Mouse (Mus musculus): Measurements from ENCODE around the gene Axin2. TPM values are rescaled to one million over a fixed set of nuclear protein-coding genes. Genes with fewer than 3 reads are reported as not detected.

The Axin2 gene
- polyA plus RNA-seq, 1 experiment from 2014 or later, result 2.7 TPM

GRCm38 (mm10) chr11:108987226-108987625 lies 67.1 kb downstream of the Axin2 start:
- Histone ChIP-seq H3K27me3 (ENCODE audit: control insufficient read depth, insufficient read depth, low read length) (no peaks in the 10 kb centered on the region), H3K4me2 (replicated peaks; ENCODE audit: low read depth) (no peak overlapping the region), H3K4me1 (replicated peaks; ENCODE audit: control insufficient read depth, insufficient read depth) (no peaks in the 10 kb centered on the region), H3K4me3 (ENCODE audit: low read depth, low read length) (no peak overlapping the region), H3K36me3 (ENCODE audit: control insufficient read depth, insufficient read depth, low read length) (no peaks in the 10 kb centered on the region), H3K9me3 (ENCODE audit: control insufficient read depth, low read length) (no peaks in the 10 kb centered on the region), H3K9ac (ENCODE audit: low read length) (no peak overlapping the region), H3K27ac (replicated peaks) (no peak overlapping the region)
- TF ChIP-seq EP300 (optimal IDR thresholded peaks at IDR 0.05) (no peak), CTCF (IDR thresholded peaks at IDR 0.05; ENCODE audit: low read depth) (no peak)
- ATAC-seq (ENCODE audit: low FRiP score, low TSS enrichment) (no peak), DNase-seq (ENCODE audit: low spot score) (no peak)
- 68% methylated on average over 3 of the region's 3 CpGs for WGBS

GRCm38 (mm10) chr11:108987705-108988104 lies 67.6 kb downstream of the Axin2 start:
- TF ChIP-seq CTCF (IDR thresholded peaks at IDR 0.05; ENCODE audit: low read depth) (no peak), EP300 (optimal IDR thresholded peaks at IDR 0.05) (no peak)
- Histone ChIP-seq H3K27ac (replicated peaks) (no peak overlapping the region), H3K36me3 (ENCODE audit: control insufficient read depth, insufficient read depth, low read length) (no peaks in the 10 kb centered on the region), H3K9ac (ENCODE audit: low read length) (no peak overlapping the region), H3K9me3 (ENCODE audit: control insufficient read depth, low read length) (no peaks in the 10 kb centered on the region), H3K4me2 (replicated peaks; ENCODE audit: low read depth) (no peak overlapping the region), H3K4me3 (ENCODE audit: low read depth, low read length) (no peak overlapping the region), H3K4me1 (replicated peaks; ENCODE audit: control insufficient read depth, insufficient read depth) (no peaks in the 10 kb centered on the region), H3K27me3 (ENCODE audit: control insufficient read depth, insufficient read depth, low read length) (no peaks in the 10 kb centered on the region)
- ATAC-seq (ENCODE audit: low FRiP score, low TSS enrichment), result no peak
- WGBS, result 84% methylated on average over 4 of the region's 4 CpGs
- DNase-seq (ENCODE audit: low spot score), result no peak

DNA sequence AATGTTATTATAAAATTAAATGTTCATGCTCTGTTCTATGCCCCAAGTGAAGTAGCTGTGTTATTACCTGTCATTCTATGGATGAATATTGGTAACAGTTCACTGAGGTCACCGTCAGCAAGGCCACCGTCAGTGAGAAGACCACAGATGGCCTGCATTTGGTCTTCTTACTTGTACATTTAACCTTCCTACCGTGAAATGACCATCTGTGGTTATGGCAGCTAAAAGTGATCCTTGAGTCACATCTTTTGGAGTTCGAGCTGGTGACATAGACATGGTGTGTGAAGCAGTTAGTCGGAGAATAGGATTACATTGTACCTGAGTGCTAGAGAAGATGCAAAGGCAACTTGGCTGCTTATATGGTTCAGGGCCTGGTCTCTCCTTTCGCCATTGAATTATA lies 68.1 kb downstream of the Axin2 start:
- Histone ChIP-seq H3K9ac (ENCODE audit: low read length) (no peak overlapping the region), H3K4me2 (replicated peaks; ENCODE audit: low read depth) (no peak overlapping the region), H3K9me3 (ENCODE audit: control insufficient read depth, low read length) (no peaks in the 10 kb centered on the region), H3K27me3 (ENCODE audit: control insufficient read depth, insufficient read depth, low read length) (no peaks in the 10 kb centered on the region), H3K36me3 (ENCODE audit: control insufficient read depth, insufficient read depth, low read length) (no peaks in the 10 kb centered on the region), H3K4me3 (ENCODE audit: low read depth, low read length) (no peak overlapping the region), H3K4me1 (replicated peaks; ENCODE audit: control insufficient read depth, insufficient read depth) (no peaks in the 10 kb centered on the region), H3K27ac (replicated peaks) (no peak overlapping the region)
- DNase-seq (ENCODE audit: low spot score) (no peak), ATAC-seq (ENCODE audit: low FRiP score, low TSS enrichment) (no peak)
- TF ChIP-seq CTCF (IDR thresholded peaks at IDR 0.05; ENCODE audit: low read depth) (no peak), EP300 (optimal IDR thresholded peaks at IDR 0.05) (no peak)
- 92% methylated on average over 6 of the region's 6 CpGs for WGBS

- H3K4me2 ChIP-seq (replicated peaks; ENCODE audit: low read depth), result no peak overlapping the region
- H3K9me3 ChIP-seq (ENCODE audit: control insufficient read depth, low read length), result no peaks in the 10 kb centered on the region
- DNase-seq (ENCODE audit: low spot score), result no peak
- H3K27me3 ChIP-seq (ENCODE audit: control insufficient read depth, insufficient read depth, low read length), result no peaks in the 10 kb centered on the region
- ATAC-seq (ENCODE audit: low FRiP score, low TSS enrichment), result no peak
- 69% methylated on average over 8 of the region's 8 CpGs for WGBS
- H3K4me3 ChIP-seq (ENCODE audit: low read depth, low read length), result no peak overlapping the region
- no peaks in the 10 kb centered on the region for H3K4me1 ChIP-seq (replicated peaks; ENCODE audit: control insufficient read depth, insufficient read depth)
- H3K9ac ChIP-seq (ENCODE audit: low read length), result no peak overlapping the region
- no peak for TF ChIP-seq CTCF (IDR thresholded peaks at IDR 0.05; ENCODE audit: low read depth)
- no peak for TF ChIP-seq EP300 (optimal IDR thresholded peaks at IDR 0.05)
- H3K27ac ChIP-seq (replicated peaks), result no peak overlapping the region
- no peaks in the 10 kb centered on the region for H3K36me3 ChIP-seq (ENCODE audit: control insufficient read depth, insufficient read depth, low read length)
Observed at GRCm38 (mm10) chr11:108989940-108990339, 69.8 kb downstream of the Axin2 start.

- WGBS, result 97% methylated on average over 6 of the region's 6 CpGs
- ATAC-seq (ENCODE audit: low FRiP score, low TSS enrichment) (no peak), DNase-seq (ENCODE audit: low spot score) (no peak)
- Histone ChIP-seq H3K9me3 (ENCODE audit: control insufficient read depth, low read length) (no peaks in the 10 kb centered on the region), H3K4me2 (replicated peaks; ENCODE audit: low read depth) (no peak overlapping the region), H3K27ac (replicated peaks) (no peak overlapping the region), H3K27me3 (ENCODE audit: control insufficient read depth, insufficient read depth, low read length) (no peaks in the 10 kb centered on the region), H3K4me1 (replicated peaks; ENCODE audit: control insufficient read depth, insufficient read depth) (no peaks in the 10 kb centered on the region), H3K9ac (ENCODE audit: low read length) (no peak overlapping the region), H3K4me3 (ENCODE audit: low read depth, low read length) (no peak overlapping the region), H3K36me3 (ENCODE audit: control insufficient read depth, insufficient read depth, low read length) (no peaks in the 10 kb centered on the region)
- TF ChIP-seq CTCF (IDR thresholded peaks at IDR 0.05; ENCODE audit: low read depth), result no peak
- no peak for TF ChIP-seq EP300 (optimal IDR thresholded peaks at IDR 0.05)
Observed at GRCm38 (mm10) chr11:108993414-108993813, 73.3 kb downstream of the Axin2 start.

GRCm38 (mm10) chr11:108995196-108995989 lies 75.2 kb downstream of the Axin2 start:
- Histone ChIP-seq H3K9ac (ENCODE audit: low read length) (no peak overlapping the region), H3K9me3 (ENCODE audit: control insufficient read depth, low read length) (no peaks in the 10 kb centered on the region), H3K4me3 (ENCODE audit: low read depth, low read length) (no peak overlapping the region), H3K36me3 (ENCODE audit: control insufficient read depth, insufficient read depth, low read length) (no peaks in the 10 kb centered on the region), H3K4me2 (replicated peaks; ENCODE audit: low read depth) (no peak overlapping the region), H3K27ac (replicated peaks) (no peak overlapping the region), H3K27me3 (ENCODE audit: control insufficient read depth, insufficient read depth, low read length) (no peaks in the 10 kb centered on the region), H3K4me1 (replicated peaks; ENCODE audit: control insufficient read depth, insufficient read depth) (no peaks in the 10 kb centered on the region)
- DNase-seq (ENCODE audit: low spot score) (no peak), ATAC-seq (ENCODE audit: low FRiP score, low TSS enrichment) (no peak)
- no peak for TF ChIP-seq CTCF (IDR thresholded peaks at IDR 0.05; ENCODE audit: low read depth)
- no peak for TF ChIP-seq EP300 (optimal IDR thresholded peaks at IDR 0.05)
- WGBS, result 64% methylated on average over 10 of the region's 10 CpGs
